8 mouse cellular contexts compared by ENCODE assay signal in genomic region chr9:21073044-21073840, GRCm38 (mm10). TPM values are rescaled to one million over a fixed set of nuclear protein-coding genes. Genes with fewer than 3 reads are reported as not detected.
A peak's percentile ranks its signal among the peaks of the same experiment; 100 is the strongest.
DNase-seq lines count a peak whose midpoint lies in the region; ATAC-seq and TF ChIP-seq lines count a peak whose summit lies in the region.

TSS of gene Gm49373 (minus strand) at chr9:21073096.
TSS of gene Fdx1l (minus strand) at chr9:21073614.

- H3K36me3 ChIP-seq in heart, embryonic 11.5 days (ENCODE audit: control insufficient read depth, insufficient read depth, low read length) = peaks cover 27% of the 10 kb centered on the region
- peaks cover 41% of the 10 kb centered on the region for H3K36me3 ChIP-seq in kidney, embryonic 16.5 days (ENCODE audit: insufficient read depth, low read length)
- peaks cover 5% of the 10 kb centered on the region; the same call in 1 of the 2 replicates for H3K36me3 ChIP-seq in liver, adult 2 months (ENCODE audit: control insufficient read depth, insufficient read depth, low read length)
- peaks cover 7% of the 10 kb centered on the region for H3K36me3 ChIP-seq in myocyte (ENCODE audit: control insufficient read depth, insufficient read depth)
- H3K36me3 ChIP-seq in splenic B cell, adult 2 months (ENCODE audit: control insufficient read depth, insufficient read depth, low read length, poor library complexity, severe bottlenecking) = peaks cover 2% of the 10 kb centered on the region; the same call in 1 of the 2 replicates

- H3K27ac ChIP-seq in bone marrow macrophage, adult 2 months (ENCODE audit: insufficient read depth, low read depth, low read length) = peak within 1 kb of the TSS; percentile 48
- H3K27ac ChIP-seq in embryonic fibroblast, embryonic 13.5 days (ENCODE audit: insufficient read depth, low read length) = 0 out of 2 replicates have a peak within 1 kb of the TSS, but pooled peaks have one; percentile 10
- H3K27ac ChIP-seq in heart, embryonic 11.5 days (ENCODE audit: low read depth, low read length) = peak within 1 kb of the TSS; percentile 75
- peak within 1 kb of the TSS; percentile 76 for H3K27ac ChIP-seq in kidney, embryonic 16.5 days (ENCODE audit: low read length)
- peak within 1 kb of the TSS; percentile 43 for H3K27ac ChIP-seq in liver, adult 2 months (replicated peaks; ENCODE audit: insufficient read depth, low read depth, low read length)

- 0 out of 2 replicates have a peak, but pooled peaks cover 4% of the 10 kb centered on the region for H3K79me2 ChIP-seq in liver, adult 2 months (ENCODE audit: control insufficient read depth, insufficient read depth, low read length)
- peaks cover 23% of the 10 kb centered on the region for H3K79me2 ChIP-seq in myocyte (ENCODE audit: control insufficient read depth, insufficient read depth)

- WGBS in heart, embryonic 11.5 days (ENCODE audit: insufficient replicate concordance) = 3% methylated on average over 58 of the region's 58 CpGs
- 2% methylated on average over 58 of the region's 58 CpGs for WGBS in kidney, embryonic 16.5 days
- WGBS in liver, adult 2 months = 2% methylated on average over 58 of the region's 58 CpGs

- peak within 1 kb of the TSS; percentile 95 for H3K4me3 ChIP-seq in bone marrow macrophage, adult 2 months (ENCODE audit: insufficient read depth, low read length)
- H3K4me3 ChIP-seq in embryonic fibroblast, embryonic 13.5 days (ENCODE audit: insufficient read depth, low read length) = peak within 1 kb of the TSS; percentile 79
- peak within 1 kb of the TSS; percentile 71 for H3K4me3 ChIP-seq in heart, embryonic 11.5 days (ENCODE audit: low read depth, low read length)
- H3K4me3 ChIP-seq in kidney, embryonic 16.5 days (ENCODE audit: low read length) = peak within 1 kb of the TSS; percentile 87
- peak within 1 kb of the TSS; percentile 88 for H3K4me3 ChIP-seq in liver, adult 2 months (ENCODE audit: insufficient read depth, low read depth, low read length)
- peak within 1 kb of the TSS; percentile 56 for H3K4me3 ChIP-seq in myocyte

- no peaks in the 10 kb centered on the region for H3K9me3 ChIP-seq in heart, embryonic 11.5 days (replicated peaks; ENCODE audit: control insufficient read depth, low read length)
- no peaks in the 10 kb centered on the region for H3K9me3 ChIP-seq in kidney, embryonic 16.5 days (ENCODE audit: low read length)

- peak within 1 kb of the TSS; percentile 90 for H3K9ac ChIP-seq in heart, embryonic 11.5 days (ENCODE audit: low read depth, low read length)
- peak within 1 kb of the TSS; percentile 89 for H3K9ac ChIP-seq in kidney, embryonic 16.5 days (replicated peaks; ENCODE audit: low read length)
- peak within 1 kb of the TSS; percentile 89 for H3K9ac ChIP-seq in liver, adult 2 months (ENCODE audit: low read depth, low read length)

- peak; percentile 85 for DNase-seq in A20 (ENCODE audit: low read depth, low spot score)
- DNase-seq in liver, adult 2 months (ENCODE audit: extremely low read depth, low read depth, low spot score) = peak; percentile 84
- DNase-seq in splenic B cell, adult 2 months (ENCODE audit: low read depth, low spot score) = peak; percentile 87

- H3K4me1 ChIP-seq in bone marrow macrophage, adult 2 months (ENCODE audit: control insufficient read depth, insufficient read depth, low read length) = peaks cover 9% of the 10 kb centered on the region
- peaks cover 9% of the 10 kb centered on the region for H3K4me1 ChIP-seq in embryonic fibroblast, embryonic 13.5 days (ENCODE audit: control insufficient read depth, insufficient read depth, low read length)
- H3K4me1 ChIP-seq in heart, embryonic 11.5 days (ENCODE audit: control insufficient read depth, insufficient read depth, low read length) = peaks cover 7% of the 10 kb centered on the region; the same call in 1 of the 2 replicates
- H3K4me1 ChIP-seq in kidney, embryonic 16.5 days (ENCODE audit: insufficient read depth, low read length) = peaks cover 10% of the 10 kb centered on the region
- peaks cover 7% of the 10 kb centered on the region for H3K4me1 ChIP-seq in liver, adult 2 months (ENCODE audit: control insufficient read depth, insufficient read depth, low read length)

- TF ChIP-seq CTCF in bone marrow macrophage, adult 2 months (IDR thresholded peaks at IDR 0.05; ENCODE audit: low read depth, low read length) = no peak
- TF ChIP-seq CTCF in embryonic fibroblast, embryonic 13.5 days (IDR thresholded peaks at IDR 0.05; ENCODE audit: borderline replicate concordance, insufficient read depth, low read length) = no peak
- TF ChIP-seq CTCF in liver, adult 2 months (IDR thresholded peaks at IDR 0.05; ENCODE audit: low read depth, low read length) = no peak

- peak within 1 kb of the TSS; percentile 60 for H3ac ChIP-seq in myocyte (ENCODE audit: control insufficient read depth, insufficient read length)

- peak within 1 kb of the TSS; percentile 89 for H3K4me2 ChIP-seq in heart, embryonic 11.5 days
- H3K4me2 ChIP-seq in kidney, embryonic 16.5 days (replicated peaks; ENCODE audit: low read depth, low read length) = peak within 1 kb of the TSS; percentile 83
- H3K4me2 ChIP-seq in myocyte (ENCODE audit: low read depth) = peak within 1 kb of the TSS; percentile 87

- no peaks in the 10 kb centered on the region for H3K27me3 ChIP-seq in heart, embryonic 11.5 days (ENCODE audit: control insufficient read depth, insufficient read depth, low read length)
- no peaks in the 10 kb centered on the region for H3K27me3 ChIP-seq in kidney, embryonic 16.5 days (ENCODE audit: insufficient read depth, low read length)
- H3K27me3 ChIP-seq in liver, adult 2 months (ENCODE audit: control insufficient read depth, insufficient read depth, low read length) = no peaks in the 10 kb centered on the region
- no peaks in the 10 kb centered on the region for H3K27me3 ChIP-seq in myocyte (ENCODE audit: control insufficient read depth, insufficient read depth, insufficient read length)
- no peaks in the 10 kb centered on the region for H3K27me3 ChIP-seq in splenic B cell, adult 2 months (ENCODE audit: control insufficient read depth, insufficient read depth, low read length, poor library complexity, severe bottlenecking)

- TF ChIP-seq POLR2A in bone marrow macrophage, adult 2 months (IDR thresholded peaks at IDR 0.05; ENCODE audit: borderline replicate concordance, low read depth, low read length) = no peak; the same call in 1 of the 2 replicates
- peak; percentile 79 for TF ChIP-seq POLR2A in embryonic fibroblast, embryonic 13.5 days (IDR thresholded peaks at IDR 0.05; ENCODE audit: low read depth, low read length)
- 0 out of 2 replicates have a peak, but pooled peaks have one; percentile 54 for TF ChIP-seq POLR2A in liver, adult 2 months (IDR thresholded peaks at IDR 0.05; ENCODE audit: extremely low read depth, insufficient read depth, low read length)
- TF ChIP-seq POLR2A in myocyte (IDR thresholded peaks at IDR 0.05; ENCODE audit: insufficient read length, low read depth) = peak; percentile 73

- peak; percentile 86 for ATAC-seq in heart, embryonic 11.5 days (replicated peaks; ENCODE audit: insufficient number of reproducible peaks, low FRiP score, low TSS enrichment)
- ATAC-seq in kidney, embryonic 16.5 days (ENCODE audit: low FRiP score, low TSS enrichment) = peak; percentile 94

TF ChIP-seq in myocyte, 11 proteins besides CTCF, POLR2A, EP300 and RAD21:
- TF ChIP-seq E2F4 (IDR thresholded peaks at IDR 0.05; ENCODE audit: insufficient read depth) = no peak
- peak; percentile 99 for TF ChIP-seq POLR2AphosphoS2 (IDR thresholded peaks at IDR 0.05; ENCODE audit: insufficient read length, low read depth)
- TF ChIP-seq MYOG (IDR thresholded peaks at IDR 0.05; ENCODE audit: control insufficient read depth in 1 of 3, insufficient read depth in 1 of 3, insufficient read length in 2 of 3, low read depth in 2 of 3) = peak in 1 of 3 experiments; percentile 44
- TF ChIP-seq SRF (IDR thresholded peaks at IDR 0.05; ENCODE audit: control insufficient read depth, insufficient read length, low read depth) = peak; percentile 28
- TF ChIP-seq MAX (IDR thresholded peaks at IDR 0.05; ENCODE audit: low read depth) = no peak
- peak; percentile 98 for TF ChIP-seq USF1 (IDR thresholded peaks at IDR 0.05; ENCODE audit: low read depth)
- no peak for TF ChIP-seq TCF3 (IDR thresholded peaks at IDR 0.05; ENCODE audit: insufficient read length, low read depth)
- no peak for TF ChIP-seq CEBPB (IDR thresholded peaks at IDR 0.05; ENCODE audit: insufficient read depth, poor library complexity, severe bottlenecking)
- TF ChIP-seq MYOD1 (IDR thresholded peaks at IDR 0.05; ENCODE audit: control insufficient read depth in 1 of 3, insufficient read length in 2 of 3, low read depth in 2 of 3) = peak in 1 of 3 experiments; percentile 62
- no peak for TF ChIP-seq REST (IDR thresholded peaks at IDR 0.05; ENCODE audit: insufficient read depth, insufficient read length)
- TF ChIP-seq TCF12 (IDR thresholded peaks at IDR 0.05; ENCODE audit: insufficient read depth, poor library complexity, severe bottlenecking) = no peak

RNA-seq across cellular contexts. Expression of gene Gm49373, which starts in this region (rescaled TPM):
- not detected in 2 replicates for polyA plus RNA-seq in bone marrow macrophage, adult 2 months (2012; ENCODE audit: insufficient read depth, insufficient read length, missing spikeins)
- polyA plus RNA-seq in embryonic fibroblast, embryonic 13.5 days (2011; ENCODE audit: insufficient read length, low read depth, missing spikeins) = 0.35 and 0.44 TPM in 2 replicates
- 0.31 and 0.44 TPM in 2 replicates for polyA plus RNA-seq in heart, embryonic 11.5 days (2014; fragmentation: Nextera tagmentation; extraction: Ambion mirVana)
- polyA plus RNA-seq in kidney, embryonic 16.5 days (2015; fragmentation: Nextera tagmentation; extraction: Ambion mirVana) = 0.77 and 0.84 TPM in 2 replicates
- total RNA-seq in liver, adult 2 months (2014; rRNA removed) = 0.46 and 0.54 TPM in 2 replicates
- polyA plus RNA-seq in liver, adult 2 months (2012; rRNA removed) = 0.05 and 0.10 TPM in 2 replicates
- 0.42 TPM for polyA plus RNA-seq in myocyte (2012; fragmentation: generic; extraction: Trizol)

RNA-seq across cellular contexts. Expression of gene Fdx1l, which starts in this region (rescaled TPM):
- polyA plus RNA-seq in bone marrow macrophage, adult 2 months (2012; ENCODE audit: insufficient read depth, insufficient read length, missing spikeins) = 24.8 and 32.1 TPM in 2 replicates
- 20.9 and 29.0 TPM in 2 replicates for polyA plus RNA-seq in embryonic fibroblast, embryonic 13.5 days (2011; ENCODE audit: insufficient read length, low read depth, missing spikeins)
- 52.9 and 58.2 TPM in 2 replicates for polyA plus RNA-seq in heart, embryonic 11.5 days (2014; fragmentation: Nextera tagmentation; extraction: Ambion mirVana)
- 56.1 and 65.7 TPM in 2 replicates for polyA plus RNA-seq in kidney, embryonic 16.5 days (2015; fragmentation: Nextera tagmentation; extraction: Ambion mirVana)
- 30.6 and 31.1 TPM in 2 replicates for total RNA-seq in liver, adult 2 months (2014; rRNA removed)
- 45.3 and 50.3 TPM in 2 replicates for polyA plus RNA-seq in liver, adult 2 months (2012; rRNA removed)
- polyA plus RNA-seq in myocyte (2012; fragmentation: generic; extraction: Trizol) = 75.0 TPM

Comparison
In these comparisons a context has a peak if more than half of its experiments do, and no peak if none do; other contexts are left out.
1. Peak in every context shown above with its lines: DNase-seq, ATAC-seq, H3K4me3 ChIP-seq and H3K27ac ChIP-seq.
2. H3K27ac ChIP-seq: peak in every context shown above with its lines; median percentile 76 in kidney, embryonic 16.5 days; 75 in heart, embryonic 11.5 days; 48 in bone marrow macrophage, adult 2 months; 43 in liver, adult 2 months; 10 in embryonic fibroblast, embryonic 13.5 days.